Mouse (Mus musculus) ovary, adult 2 months (tissue): ENCODE measurements around the gene Acot7. TPM values are rescaled to one million over a fixed set of nuclear protein-coding genes. Genes with fewer than 3 reads are reported as not detected.

ENCODE experiments used
- polyA plus RNA-seq: library from polyadenylated mRNA; depleted of rRNA; stranded (reverse); fragments of >200 nt; gene quantifications from 2 replicates; pipeline ENCODE4 v1.2.3, GENCODE M21; 2012; rRNA removed

Acot7 gene
- 59.7 and 67.2 TPM in 2 replicates for polyA plus RNA-seq

DNA sequence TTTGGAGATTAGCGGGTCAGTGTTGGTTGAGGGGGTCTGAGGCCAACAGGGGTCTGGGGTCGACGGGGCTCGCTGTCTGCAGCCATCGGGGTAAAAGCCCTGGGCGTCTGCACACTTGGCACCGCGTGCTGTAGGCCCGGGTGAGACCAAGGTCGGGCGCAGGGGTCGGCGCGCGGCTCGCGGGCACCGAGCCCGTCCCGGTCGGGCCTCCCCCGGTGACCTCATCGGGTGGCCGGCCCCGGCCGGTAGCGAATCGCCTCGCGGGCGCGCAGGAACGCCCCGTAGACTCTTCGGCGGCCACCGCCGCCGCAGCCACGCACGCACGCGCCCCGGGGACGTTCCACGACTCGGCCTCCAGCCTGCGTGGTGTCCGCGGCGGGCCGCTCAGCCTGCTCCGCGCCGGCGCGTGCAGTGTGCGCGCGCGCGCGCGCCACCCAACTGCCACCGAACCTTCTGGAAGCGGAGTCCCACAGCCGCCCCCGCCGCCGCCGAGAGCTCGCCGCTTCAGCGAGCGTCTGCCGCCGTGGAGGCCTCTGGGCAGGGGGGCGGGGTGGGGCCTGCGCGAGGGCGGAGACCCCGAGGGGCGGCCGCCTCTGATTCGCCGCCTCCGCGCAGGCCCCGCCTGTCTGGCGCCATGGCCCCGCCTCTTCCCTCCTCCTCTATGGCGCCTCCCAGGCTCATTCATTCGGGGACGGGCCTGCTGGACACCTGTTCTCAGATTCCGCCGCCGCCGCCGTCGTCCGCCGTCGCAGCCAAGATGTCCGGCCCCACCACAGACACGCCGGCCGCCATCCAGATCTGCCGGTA, at the start of gene Acot7:
Gene Acot7 (plus strand): TSS at position 598 of the 807 bp plus-strand sequence.

DNA sequence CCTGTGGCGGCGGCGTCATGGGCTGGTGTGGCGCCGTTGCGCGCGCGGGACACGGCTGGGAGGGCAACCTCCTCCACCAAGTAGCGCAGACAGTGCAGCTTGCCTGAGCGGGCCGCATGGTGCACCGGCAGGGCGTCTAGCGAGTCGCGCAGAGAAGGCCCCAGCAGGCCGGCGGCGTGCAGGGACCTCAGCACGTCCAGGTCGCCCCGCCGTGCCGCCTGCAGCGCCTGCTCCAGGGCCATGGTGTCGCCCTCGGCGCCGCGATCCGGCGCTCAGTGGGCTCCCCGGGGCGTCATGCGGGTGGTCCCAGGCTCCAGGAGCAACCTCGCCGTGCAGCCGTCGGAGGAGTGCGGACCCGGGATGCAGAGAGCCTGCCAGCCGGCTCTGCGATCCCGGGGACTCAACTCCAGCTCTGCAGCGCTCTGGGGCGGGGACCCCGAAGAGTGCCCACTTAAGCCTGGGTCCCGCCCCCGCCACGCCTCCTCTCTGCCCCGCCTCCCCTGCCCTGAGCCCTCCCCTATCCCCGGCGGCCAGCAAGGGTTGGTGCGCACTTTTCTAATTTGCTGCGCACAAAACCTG, 25.9 kb upstream of the Acot7 start, which contains the start of gene Espn:
Gene Espn (minus strand): TSS at position 406 of the 579 bp plus-strand sequence.

DNA sequence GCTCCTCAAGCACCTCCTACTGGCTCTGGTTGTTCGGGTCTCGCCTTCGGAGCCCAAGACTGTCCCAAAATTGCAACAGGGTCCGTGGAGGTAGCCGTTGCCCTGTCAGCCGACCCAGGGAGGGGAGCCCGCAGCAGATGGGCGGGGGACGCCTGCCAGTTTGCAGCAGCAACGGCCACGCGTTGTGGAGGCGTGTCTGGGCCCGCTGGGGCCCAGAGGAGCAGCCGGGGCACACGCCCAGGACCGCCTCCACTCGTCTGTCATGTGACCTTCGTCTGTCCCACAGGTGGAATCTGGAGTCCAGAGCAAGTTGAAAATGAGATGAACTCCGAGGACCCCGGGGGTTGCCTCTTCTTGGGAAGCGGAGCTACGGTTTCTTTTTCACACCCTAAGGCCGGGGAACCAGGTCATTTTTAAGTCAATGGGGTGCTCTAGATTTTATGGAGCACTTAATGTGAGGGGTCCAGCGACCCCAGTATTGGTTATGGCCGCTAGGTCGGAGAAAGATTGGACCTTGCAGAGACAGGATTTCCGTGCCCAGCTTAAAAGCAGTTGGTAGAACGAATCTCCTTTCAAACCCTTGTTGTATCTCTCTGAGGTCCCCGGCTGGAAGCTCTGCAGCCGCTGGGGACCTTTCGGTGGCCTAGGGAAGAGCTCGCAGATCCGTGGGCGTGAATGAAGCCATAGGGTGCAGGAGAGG, 19.2 kb upstream of the Acot7 start, which contains the start of gene Hes2:
Gene Hes2 (plus strand): TSS at position 283 of the 700 bp plus-strand sequence.

DNA sequence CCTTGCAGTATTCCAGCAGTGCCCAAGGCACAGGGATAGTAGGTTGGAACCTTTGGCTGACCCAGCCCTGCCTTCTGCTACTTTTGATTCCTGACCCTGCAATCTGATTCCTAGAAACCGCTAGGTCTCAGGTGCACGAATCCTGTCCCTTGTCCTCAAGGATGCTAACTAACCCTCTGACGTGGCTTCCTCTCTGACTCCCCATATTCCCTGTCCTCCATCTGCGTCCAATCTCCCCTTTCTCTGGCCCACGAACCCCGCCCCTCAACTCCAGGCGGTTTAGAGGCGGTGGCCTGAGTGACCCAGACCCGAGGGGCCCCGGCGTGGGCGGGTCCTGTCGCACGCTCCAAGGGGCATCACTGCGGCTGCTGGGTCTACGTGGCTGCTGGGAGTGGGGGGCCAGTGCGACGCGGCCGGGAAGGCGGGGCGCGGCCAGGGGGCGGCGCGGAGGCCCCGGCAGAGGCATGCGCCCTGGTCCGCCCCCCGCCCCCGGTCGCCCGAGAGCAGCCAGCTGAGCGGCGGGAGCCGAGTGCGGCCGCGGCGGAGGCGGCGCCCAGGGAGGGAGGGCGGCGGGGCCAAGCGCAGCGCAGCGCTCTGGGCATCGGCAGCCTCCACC, 95.8 kb downstream of the Acot7 start, which contains the start of gene Gpr153:
Gene Gpr153 (plus strand): TSS at position 612 of the 616 bp plus-strand sequence.

DNA sequence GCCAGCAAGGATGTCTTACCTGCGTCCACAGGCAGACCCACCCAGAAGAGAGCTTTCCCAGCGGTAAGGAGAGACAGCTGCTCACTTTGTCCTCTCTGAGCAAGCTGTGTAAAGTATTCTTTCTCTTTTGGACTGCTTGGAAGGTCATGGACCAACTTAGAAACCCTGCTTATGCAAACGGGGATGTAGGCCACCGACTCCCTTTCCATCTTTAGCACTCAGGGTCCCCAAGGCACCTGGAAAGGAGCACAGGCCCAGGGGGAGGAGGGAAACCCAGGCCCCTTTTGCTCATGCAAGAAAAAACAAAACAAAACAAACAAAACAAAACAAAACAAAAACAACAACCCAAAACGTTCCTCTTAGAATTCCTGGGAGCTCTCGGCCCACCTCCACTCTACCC, 113.6 kb downstream of the Acot7 start, which contains the start of gene Hes3:
Gene Hes3 (minus strand): TSS at position 101 of the 400 bp plus-strand sequence.

DNA sequence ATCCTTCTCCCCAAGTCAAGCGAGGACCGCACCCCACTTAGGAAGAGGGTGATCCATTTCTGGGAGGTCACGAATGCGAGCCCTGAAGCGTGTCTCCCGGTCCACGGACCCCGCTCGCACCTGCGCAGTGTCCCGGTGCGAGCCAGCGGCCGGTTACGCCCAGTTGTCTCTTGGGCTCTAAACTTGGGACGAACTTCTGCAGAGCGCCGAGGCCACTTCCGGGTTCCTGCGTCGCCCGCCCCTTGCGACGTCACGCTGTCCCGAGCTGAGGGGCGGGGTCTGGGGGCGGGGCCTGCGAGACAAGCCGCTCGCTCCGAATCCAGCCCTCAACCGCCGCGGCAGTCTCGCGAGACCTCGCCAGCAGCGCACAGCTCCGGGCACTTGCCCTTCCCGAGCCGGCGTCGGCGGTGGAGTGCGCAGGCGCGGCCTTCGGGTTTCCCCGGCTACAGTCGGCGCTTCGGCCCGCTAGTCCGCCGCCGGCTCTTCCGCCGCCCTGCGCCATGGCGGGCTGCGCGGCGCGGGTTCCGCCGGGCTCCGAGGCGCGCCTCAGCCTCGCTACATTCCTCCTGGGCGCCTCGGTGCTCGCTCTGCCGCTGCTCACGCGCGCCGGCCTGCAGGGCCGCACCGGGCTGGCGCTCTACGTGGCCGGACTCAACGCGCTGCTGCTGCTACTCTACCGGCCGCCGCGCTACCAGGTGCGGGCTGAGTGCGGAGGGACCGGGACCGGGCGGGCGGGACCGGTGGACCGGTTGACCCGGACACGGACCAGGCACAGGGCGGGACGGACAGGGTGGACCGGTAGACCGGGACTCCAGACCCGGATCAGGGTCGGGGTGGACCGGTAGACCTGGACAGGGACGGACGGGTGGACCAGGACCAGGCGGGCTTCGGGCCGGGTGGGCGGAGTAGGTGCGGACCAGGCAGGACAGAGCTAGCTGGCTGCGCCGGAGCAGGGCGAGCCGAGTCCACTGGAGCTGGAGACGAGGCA, 119.2 kb downstream of the Acot7 start, which contains the start of gene Icmt:
Gene Icmt (plus strand): TSS at position 354 of the 988 bp plus-strand sequence.

DNA sequence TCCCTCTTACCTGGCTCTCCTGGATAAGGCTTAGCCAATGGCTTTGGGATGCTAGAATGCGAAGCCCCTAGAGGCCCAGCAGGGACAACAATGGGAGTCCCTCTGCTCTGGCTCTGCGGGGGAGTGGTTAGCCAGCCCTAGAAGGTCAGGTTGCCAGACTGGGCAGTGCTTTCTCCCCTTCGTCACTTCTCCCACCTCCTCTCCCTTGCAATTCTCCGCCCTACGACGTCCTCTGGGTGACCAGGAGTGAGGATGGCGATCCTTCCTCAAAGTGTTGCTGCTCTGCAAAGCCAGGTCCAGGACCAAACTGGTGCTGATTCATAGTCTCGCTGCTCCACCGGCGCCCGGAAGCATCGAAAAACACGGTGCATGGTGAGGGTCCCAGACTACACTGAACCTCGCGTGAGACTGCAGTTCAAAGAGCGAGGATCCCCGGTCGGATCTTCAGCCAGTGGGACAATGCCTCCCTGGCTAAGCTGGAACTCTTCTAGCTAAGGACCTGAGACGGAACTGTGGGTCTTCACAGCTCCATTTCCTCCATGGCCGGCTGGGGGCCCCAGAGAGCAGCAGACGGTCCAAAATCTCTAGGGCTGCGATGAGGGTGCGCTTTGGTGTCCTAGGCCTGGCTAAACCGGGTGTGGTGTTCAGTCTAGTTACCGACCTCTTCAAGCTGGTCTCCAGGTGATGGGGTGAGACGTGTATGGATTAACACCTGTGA, 140.7 kb downstream of the Acot7 start, which contains the start of gene Rnf207:
Gene Rnf207 (minus strand): TSS at position 477 of the 718 bp plus-strand sequence.

Other genes starting within 250 kb of the Acot7 start
- 64.8 and 96.3 TPM in 2 replicates for gene Dnajc11, start 244.4 kb upstream of the Acot7 start, polyA plus RNA-seq
- gene Thap3, start 189.1 kb upstream of the Acot7 start, polyA plus RNA-seq: 78.1 and 91.7 TPM in 2 replicates
- gene Phf13, start 181.9 kb upstream of the Acot7 start, polyA plus RNA-seq: 40.0 and 48.1 TPM in 2 replicates
- gene Klhl21, start 169.3 kb upstream of the Acot7 start, polyA plus RNA-seq: 71.2 and 100 TPM in 2 replicates
- 24.0 and 25.3 TPM in 2 replicates for gene Zbtb48, start 150.5 kb upstream of the Acot7 start, polyA plus RNA-seq
- gene Tas1r1, start 139.6 kb upstream of the Acot7 start, polyA plus RNA-seq: 0.16 and 0.23 TPM in 2 replicates
- gene Nol9, start 138.8 kb upstream of the Acot7 start, polyA plus RNA-seq: 37.3 and 39.3 TPM in 2 replicates
- 44.2 and 51.8 TPM in 2 replicates for gene Plekhg5, start 105.6 kb upstream of the Acot7 start, polyA plus RNA-seq
- 8.9 and 11.5 TPM in 2 replicates for gene Tnfrsf25, start 62.2 kb upstream of the Acot7 start, polyA plus RNA-seq
- gene Espn, start 25.8 kb upstream of the Acot7 start, polyA plus RNA-seq: 85.4 and 131 TPM in 2 replicates
- gene Hes2, start 19.3 kb upstream of the Acot7 start, polyA plus RNA-seq: 0.15 and 0.16 TPM in 2 replicates
- gene Gpr153, start 96.1 kb downstream of the Acot7 start, polyA plus RNA-seq: 80.9 and 134 TPM in 2 replicates
- gene Hes3, start 113.5 kb downstream of the Acot7 start, polyA plus RNA-seq: 0.09 TPM in 1 of 2 replicates, not detected in the other
- 35.6 and 39.6 TPM in 2 replicates for gene Icmt, start 119.1 kb downstream of the Acot7 start, polyA plus RNA-seq
- 4.6 and 5.5 TPM in 2 replicates for gene Rnf207, start 140.9 kb downstream of the Acot7 start, polyA plus RNA-seq
- 31.1 and 39.6 TPM in 2 replicates for gene Rpl22, start 147.6 kb downstream of the Acot7 start, polyA plus RNA-seq
- 0.26 and 0.30 TPM in 2 replicates for gene Chd5, start 160.5 kb downstream of the Acot7 start, polyA plus RNA-seq